Mouse (Mus musculus): ENCODE measurements around the gene Bbox1. TPM values are rescaled to one million over a fixed set of nuclear protein-coding genes. Genes with fewer than 3 reads are reported as not detected.

Gene Bbox1
- total RNA-seq (2021), result 1 to 10 TPM; 1.0 to 1.2 TPM
- long read RNA-seq, partial matches to known transcripts, result 0 of 2 reads
- long read RNA-seq, other reads (novel, unspliced or antisense), result 2 of 2 reads

DNA sequence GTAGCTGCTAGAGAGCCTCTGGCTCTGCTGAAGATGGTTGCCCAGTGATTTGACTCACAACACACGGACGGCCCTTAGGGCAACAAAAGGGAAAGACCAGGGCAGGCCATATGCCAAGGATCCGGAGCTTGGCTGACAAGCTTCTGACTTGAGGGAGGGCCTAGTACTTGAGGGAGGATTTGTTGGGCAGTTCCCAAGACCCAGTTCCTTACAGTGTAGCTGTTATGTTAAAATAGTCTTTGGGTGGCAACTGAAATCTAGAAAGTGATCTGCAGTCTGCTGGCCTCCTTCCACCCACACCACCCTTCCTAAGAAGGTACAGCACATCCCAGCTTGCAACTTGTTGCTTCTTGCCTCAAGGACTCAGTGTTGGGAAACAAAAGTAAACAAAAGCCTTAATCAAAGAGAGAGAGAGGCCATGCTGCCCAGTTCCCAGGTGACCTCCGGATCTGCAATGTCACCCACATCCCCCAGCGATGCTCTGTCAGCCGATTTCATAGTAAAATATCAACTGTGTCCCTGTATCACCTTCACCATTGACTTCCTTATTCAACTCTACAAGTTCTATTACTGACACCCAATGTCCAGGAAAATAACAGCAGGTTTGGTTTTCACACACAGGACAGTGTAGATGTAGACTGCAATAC is at the start of gene Bbox1:
Gene Bbox1 (minus strand): TSS at position 52 of the 647 bp plus-strand sequence.
- peak; percentile 16 to 18 for DNase-seq (ENCODE audit: low spot score in 2 of 2)

DNA sequence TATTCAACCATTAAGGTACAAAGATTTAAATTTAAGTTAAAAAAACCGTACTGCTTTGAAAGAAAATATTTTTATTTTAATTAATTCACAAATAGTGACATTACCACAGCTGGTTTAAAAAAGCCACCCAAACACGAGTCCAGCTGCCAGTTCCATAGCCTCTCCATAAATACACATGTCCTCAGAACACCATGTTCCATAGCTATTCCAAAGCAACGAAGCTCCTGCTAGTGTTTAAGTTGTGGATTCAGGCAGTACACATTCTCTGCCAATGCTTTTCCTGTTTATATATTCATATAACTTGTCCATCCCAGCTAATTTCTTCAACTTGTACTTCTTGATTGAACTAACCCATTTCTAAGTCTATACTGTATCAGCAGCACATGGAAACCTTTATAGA is 49.5 kb upstream of the Bbox1 start:
- no peak for DNase-seq (ENCODE audit: low spot score in 2 of 2)

DNA sequence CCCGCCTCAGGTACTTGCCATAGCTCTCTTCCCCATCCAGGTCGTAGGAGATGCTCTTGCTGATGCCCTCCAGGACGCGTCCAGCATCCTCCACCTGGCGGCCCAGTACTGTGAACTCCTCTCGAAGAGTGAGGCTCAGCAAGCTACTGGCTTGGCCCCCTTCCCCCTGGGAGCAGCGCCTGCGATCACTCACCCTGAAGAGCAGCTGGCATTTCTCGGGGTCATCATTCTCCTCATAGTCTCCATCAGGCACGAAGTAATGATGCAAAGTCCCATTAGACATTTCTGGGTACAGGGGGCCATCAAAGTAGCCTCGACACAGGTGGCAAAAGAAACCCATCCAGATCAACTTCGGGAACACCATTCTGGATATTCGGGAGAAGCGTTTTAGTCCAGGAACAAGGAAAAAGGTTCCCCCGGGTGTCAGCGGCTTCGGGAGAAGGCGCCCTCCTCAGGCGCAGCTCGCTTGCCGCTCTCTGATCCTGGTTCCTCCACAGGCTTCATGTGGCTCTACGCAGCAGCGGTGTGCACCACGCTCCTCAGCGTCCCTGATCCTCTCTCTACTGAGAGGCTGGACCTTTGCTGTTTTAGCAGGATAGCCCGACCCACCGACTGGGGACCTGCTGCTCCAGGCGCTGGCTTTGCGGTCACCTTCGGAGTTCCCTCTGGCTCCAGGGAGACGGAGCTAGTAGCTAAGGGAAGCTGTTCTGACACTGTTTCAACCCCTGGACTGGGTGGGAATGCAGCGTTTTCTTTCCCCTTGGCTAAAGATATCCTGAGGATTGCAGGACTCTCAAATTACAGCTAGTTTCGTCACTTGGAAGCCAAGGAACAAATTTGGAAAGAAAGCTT is 48.3 kb upstream of the Bbox1 start, which contains the start of gene Fibin:
Gene Fibin (minus strand): TSS at position 752 of the 852 bp plus-strand sequence.
- DNase-seq (ENCODE audit: low spot score in 2 of 2), result peak; percentile 36 to 63

DNA sequence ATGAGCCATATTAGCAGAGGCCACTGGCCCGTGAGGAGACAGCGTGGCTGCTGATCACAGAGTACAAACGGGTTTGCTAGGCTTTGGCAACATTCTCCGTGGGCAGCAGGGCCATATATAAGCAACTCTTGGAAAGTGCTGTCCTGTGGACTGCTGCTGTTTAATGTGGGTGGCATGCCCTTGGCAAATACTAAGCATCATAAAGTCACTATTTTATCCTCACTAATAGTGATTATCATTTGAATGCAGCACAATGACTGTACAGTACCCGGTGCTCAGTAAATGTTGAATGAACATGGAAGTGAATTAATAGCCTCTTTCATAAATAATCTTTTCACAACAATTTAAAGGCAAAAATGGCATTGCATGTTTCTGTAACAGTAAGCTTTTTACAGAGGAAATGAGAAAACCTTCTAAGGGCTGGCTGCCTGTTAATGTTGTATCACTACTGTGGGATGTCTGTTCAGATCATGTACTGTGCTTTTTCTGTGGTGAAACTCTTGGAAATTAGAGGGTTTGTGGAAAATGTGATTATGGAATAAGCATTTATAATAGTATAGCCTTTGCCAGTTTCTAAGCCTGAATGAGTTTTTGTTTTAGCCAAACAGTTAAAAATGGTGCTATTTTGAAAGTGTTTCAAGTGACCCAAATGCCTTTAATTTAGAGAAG is 39.1 kb upstream of the Bbox1 start:
- no peak for DNase-seq (ENCODE audit: low spot score in 2 of 2)

DNA sequence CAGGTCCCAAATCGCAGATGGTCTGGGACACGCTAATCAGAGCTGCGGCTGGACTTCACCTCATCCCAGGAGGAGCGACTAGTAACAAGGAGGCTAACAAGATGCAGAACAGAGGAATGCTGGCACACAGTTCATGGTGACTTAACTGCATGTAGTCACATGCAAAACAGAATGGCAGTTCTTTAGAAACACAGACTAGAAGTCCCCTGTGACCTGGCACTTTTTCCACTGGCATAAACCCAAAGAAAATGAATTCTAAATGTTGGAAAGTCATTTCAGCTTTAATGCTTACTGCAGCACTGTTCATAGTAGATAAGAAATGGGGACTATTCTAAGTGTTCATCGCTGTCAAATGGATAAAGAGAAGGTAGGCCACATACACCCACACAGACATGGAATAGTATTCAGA is 37.5 kb upstream of the Bbox1 start:
- DNase-seq (ENCODE audit: low spot score in 2 of 2), result no peak

DNA sequence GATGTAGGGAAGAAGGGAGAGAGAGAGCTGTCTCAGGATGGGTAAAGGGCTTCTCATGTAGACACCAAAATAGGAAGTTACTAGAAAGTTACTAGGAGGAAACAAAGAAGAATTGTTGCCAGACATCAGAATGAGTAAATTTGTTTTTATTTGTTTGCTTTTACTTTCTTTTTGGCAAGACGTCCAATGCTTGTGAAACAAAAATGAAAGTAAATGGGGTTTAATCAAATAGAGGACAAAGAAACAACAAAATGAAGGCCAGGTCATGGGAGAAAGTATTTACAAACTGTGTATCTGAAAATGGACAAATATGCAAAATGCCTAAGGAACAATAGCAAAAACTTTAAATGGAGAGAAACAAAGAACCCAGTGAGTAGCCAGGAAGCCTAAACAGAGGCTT is 37.0 kb upstream of the Bbox1 start:
- DNase-seq (ENCODE audit: low spot score in 2 of 2), result no peak

DNA sequence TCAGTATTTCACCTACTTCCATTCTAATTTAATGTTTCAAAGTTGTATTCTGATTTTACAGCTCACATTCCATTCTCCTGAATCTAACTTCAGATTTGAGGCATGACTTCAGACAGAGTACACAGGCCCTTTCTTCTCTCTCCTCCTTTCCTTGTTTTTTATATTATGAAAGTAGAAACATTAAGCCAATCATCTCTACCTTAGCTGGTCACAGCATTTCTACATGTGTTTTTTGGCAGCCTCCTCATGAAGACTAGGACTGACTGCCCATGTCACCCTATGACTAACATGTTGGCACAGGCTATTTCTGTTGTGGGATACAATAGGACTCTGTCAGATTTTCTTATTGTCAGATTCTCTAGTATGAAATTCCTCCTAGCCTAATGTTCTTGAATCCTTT is 14.6 kb upstream of the Bbox1 start:
- no peak for DNase-seq (ENCODE audit: low spot score in 2 of 2)

DNA sequence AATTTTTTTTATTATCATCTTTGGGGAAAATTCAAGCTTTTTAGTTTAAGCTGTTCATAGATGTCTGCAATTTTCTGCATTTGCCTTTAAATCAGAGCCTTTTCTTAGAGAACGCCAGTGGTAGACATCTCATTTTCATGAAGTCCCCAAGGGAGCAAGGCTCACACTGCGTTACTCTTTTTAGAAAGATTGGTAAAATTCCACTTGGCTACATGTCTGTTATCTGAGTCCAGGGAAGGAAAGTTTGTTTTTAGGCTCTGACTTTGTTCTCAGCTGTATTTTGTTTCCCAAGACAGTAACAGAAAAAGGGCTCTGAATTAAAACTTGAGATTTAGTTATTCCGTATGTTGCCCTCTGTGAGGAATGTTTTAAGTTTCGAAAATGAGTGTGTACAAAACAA is 5.6 kb upstream of the Bbox1 start:
- no peak for DNase-seq (ENCODE audit: low spot score in 2 of 2)

DNA sequence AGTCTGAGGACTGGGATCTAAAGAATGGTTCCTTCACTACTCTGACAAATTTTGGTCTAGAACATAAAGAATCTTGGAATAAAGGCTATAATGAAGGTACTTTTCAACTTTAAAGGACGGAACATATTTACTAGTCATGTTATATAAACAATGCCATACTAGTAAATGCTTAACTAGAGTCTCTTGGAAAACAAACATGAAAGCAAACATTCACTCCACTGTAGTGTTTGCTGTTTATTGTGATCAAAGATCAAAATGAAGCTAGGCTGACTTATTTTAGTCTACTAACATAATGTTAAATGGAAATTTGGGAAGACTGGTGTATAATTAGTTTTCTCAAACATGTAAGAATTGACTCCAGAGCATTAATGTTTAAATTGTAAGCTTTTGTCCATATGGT is 4.9 kb upstream of the Bbox1 start:
- no peak for DNase-seq (ENCODE audit: low spot score in 2 of 2)

DNA sequence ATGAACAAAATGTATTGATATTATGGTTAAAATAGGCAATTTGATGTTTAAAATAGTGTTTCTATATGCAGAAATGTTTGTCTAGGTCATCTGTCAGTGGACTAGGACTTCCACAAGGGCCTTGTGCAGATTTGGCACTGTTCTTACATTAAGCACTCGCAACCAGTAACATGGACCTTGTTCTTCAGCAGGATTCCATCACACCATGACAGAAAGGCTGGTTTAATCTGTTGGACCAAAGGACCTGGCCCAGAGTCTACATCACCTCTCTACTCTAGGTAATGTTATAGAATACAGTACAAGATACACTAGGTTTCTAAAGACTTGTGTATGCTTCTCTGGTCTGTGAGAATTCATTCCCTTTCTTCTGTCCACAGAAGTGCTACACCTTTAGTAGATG is 4.4 kb upstream of the Bbox1 start:
- DNase-seq (ENCODE audit: low spot score in 2 of 2), result no peak

DNA sequence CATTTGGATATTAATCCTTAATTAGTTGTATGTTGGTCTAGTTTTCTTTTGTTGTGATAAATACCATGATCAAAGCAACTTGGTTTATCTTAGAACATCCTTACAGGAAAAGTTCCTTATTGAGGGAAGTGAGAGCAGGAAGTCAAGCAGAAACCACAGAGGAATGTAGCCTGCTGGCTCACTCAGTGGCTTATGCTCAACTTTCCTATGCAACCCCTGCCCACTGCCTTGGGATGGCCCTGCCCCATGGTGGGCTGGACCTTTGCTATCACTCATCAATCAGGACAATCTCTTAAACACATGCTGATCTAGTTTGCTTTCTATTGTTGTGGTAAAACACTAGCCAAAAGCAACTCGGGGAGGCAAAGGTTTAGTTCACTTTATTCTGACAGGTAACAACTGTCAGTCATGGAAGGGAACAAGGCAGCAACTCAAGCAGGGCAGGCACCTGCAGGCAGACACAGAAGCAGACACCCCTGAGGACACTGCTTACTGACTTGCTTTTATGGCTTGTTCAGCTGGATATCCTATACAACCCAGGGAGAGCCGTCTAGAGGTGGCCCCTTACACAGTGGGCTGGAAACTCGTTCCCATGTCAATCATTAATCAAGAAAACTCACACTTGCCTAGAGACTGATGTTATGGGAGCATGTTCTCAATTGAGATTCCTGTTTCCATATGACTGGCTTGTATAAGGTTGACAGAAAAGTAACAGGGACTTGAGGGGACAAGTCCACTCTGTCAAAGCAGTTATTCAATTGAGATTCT is 1.9 kb upstream of the Bbox1 start:
- DNase-seq (ENCODE audit: low spot score in 2 of 2), result no peak

DNA sequence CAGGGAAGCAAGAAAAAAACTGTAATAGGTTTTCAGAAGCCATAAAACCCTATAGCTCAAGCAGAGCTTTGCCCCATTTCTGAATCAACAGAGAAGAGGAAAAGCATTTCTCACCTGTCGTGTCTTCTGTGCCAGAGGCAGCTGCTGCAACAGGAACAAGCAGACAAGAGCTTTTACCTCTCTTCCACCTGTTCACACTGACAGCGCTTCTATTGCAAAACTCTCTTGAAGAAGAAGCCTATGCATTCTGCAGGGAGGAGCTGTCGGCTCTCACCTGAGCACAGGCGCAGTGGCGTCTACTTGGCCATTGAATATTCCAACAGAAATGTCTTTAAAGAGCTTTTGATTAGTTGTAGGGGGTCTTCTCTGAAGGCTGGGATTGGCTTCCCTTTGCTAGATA is 286 bp downstream of the Bbox1 start:
- DNase-seq (ENCODE audit: low spot score in 2 of 2), result no peak

DNA sequence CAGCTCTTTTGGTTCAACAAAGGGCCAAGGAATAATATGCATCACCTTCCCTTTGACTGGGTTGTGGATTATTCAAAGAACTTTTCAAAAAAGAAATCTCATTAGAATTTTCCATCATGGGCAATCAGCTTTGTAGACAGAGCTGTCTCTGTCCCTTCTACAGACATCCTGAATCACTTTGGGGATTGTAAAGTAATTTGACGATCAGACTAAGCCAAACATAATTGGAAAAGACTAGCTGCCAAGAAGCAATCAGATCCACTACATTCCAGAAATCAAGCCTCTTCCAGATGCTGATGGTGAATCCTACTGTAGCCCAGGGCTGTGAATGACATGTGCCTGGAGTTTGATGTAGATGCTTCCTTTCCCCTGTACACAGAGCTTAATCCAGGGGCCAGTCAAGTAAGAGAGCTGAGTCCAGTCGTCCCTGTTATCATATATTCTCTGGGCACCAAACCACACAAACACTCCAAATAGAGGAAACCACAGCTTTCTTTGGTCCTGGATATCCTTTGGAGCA is 995 bp downstream of the Bbox1 start:
- no peak for DNase-seq (ENCODE audit: low spot score in 2 of 2)

DNA sequence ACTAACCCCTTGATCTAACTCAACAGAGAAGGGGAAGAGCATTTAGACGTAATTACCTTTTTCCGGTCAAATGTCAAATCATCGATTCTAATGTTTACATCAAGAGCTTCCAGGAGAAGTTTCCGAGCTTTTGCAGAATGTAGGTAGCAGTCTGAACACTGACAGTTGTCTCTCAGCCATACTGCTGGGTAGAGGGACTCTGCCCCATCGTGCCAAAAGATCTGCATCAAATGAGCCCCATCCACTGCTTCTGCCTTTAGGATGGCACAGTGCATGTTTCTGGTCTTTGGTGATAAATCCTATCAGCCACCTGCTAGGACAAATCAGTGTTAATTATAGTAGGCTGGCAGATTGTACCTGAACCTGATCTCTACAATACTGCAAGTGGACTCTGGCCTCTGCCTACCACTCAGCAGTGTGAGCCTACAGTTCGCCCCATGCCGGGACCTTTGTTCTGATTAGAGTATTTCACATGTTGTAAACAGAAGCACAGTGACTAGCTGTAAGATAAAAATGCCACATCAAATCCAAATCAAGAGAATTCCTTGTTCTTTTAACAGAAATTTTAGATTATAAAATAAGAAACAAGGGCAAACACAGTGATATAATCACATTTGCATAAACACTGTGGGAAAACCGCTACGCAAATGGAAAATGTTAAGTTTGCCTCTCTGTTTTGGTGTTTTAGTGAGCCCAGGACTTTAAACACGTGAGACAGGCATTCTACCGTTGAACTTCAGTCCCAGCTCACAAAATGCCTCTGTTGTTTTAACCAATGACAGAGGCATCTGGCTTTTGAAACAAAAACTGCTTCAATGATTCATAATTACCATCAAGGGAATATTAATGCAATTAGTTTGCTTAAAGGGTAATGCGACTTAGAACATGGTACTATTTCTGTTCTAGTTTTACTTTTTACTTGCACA is 8.7 kb downstream of the Bbox1 start:
- DNase-seq (ENCODE audit: low spot score in 2 of 2), result no peak

DNA sequence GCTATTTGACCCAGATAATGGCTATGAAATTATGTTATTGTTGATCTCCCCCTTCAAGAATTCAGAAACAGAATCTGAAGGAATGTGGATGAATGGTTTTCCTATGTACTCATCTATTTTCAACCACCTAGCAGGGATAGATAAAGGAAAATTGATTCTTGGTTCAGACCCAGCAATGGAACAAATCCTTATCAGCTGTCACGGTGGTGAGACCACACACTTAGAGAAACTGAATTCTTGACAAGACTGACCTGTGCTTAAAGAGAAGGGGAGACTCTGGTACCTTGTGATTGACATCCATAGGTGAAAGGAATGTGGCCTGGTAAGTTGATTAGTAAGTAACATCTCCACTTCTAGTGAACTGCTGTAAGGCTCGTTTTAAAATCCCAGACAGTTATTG is 12.1 kb downstream of the Bbox1 start:
- DNase-seq (ENCODE audit: low spot score in 2 of 2), result no peak

DNA sequence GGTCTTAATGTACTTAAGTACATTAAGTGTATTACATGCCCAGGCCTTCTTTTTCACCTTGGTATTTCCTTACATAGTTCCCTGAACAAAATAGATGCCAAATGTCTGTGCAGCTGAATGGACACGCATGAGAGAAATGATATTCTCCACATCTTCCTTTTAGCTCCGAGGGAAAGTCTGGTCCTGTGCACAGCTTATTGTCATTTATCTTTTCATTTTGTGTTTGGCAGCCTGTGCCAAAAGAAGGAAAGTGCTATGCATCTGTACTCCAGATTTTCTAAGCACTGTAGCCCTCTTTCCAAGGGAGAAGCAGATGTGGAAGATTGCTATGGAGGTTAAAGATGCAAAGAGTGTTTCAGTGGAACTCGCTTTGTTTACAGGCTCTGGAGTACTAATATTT is 13.0 kb downstream of the Bbox1 start:
- DNase-seq (ENCODE audit: low spot score in 2 of 2), result no peak

DNA sequence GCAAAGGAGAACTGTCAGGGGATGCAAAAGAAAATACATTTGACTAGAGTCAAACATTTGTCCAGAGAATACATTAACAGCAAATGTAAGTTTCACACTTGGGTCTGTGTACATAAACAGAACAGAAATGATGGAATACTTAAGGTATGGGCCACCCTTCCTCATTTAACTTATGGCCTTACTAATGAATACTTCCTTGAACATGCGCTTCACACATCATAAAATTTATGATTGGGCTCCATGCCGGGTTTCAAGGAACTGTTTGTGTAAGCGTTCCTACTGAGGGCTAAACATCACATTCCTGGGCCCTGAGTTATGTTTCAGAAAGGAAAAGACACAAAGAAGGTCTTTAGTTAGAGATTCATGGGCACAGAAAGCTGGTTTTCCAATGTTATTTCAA is 19.4 kb downstream of the Bbox1 start:
- no peak for DNase-seq (ENCODE audit: low spot score in 2 of 2)

DNA sequence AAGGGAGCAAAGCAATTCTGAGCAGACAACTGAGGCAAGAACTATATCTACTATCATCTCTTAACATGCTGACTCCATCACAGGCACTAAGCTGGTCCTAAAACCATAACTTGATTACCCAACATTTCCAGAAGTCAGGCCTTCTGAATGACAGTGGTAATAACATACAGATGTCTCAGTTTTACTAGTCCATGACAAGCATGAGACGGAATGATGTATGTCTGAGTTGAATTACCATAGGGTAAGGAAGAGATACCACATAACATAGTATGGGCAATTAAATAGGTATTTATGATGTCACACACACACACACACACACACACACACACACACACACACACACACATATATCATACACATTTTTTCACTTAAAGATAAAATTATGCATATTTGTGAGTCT is 26.4 kb downstream of the Bbox1 start:
- no peak for DNase-seq (ENCODE audit: low spot score in 2 of 2)

DNA sequence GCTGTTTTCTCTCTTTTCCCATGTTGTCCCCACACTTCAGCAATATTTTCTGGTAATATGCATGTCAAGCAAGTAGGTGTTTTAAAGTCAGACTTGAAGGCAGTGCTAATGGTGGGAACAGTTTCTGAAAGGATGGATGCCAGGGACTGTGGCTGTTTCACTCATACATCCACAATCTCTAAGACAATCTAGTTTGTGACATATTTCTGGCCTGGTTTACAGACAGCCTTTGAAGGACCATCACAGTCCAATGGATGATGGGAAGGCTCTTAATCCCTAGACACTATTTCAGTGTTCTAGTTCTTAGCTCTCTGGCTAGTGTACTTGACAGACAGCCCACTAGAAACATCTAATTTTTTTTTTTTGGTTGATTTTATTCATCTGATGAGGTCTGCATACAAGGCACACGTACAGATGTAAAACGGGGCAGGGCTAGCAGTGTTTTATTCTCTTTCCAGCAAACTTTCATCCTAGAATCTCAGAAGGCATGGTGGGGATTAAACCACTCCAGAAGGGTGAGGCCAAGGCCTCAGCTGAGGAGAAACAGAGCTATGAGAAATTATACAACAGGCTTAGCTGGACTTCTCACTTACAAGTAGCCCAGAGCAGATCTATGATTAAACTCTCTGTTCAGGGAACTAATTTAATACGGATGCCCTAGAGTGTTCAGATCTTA is 28.4 kb downstream of the Bbox1 start:
- no peak for DNase-seq (ENCODE audit: low spot score in 2 of 2)
